Mouse (Mus musculus) forebrain, embryonic 10.5 days (tissue): ENCODE data around the gene Cdc42bpb. TPM values are rescaled to one million over a fixed set of nuclear protein-coding genes. Genes with fewer than 3 reads are reported as not detected.

Experiments used
- DNase-seq: peaks from one replicate; pipeline ENCODE4 v3.0.0-alpha.2; 2017; ENCODE audit warnings: low spot score; ENCODE audit errors: extremely low spot score
- H3K27ac ChIP-seq: fragments of 300-500 bp; sonication (generic); 2 replicates; pipeline ENCODE4 v1.5.1; 2016; ENCODE audit warnings: mild to moderate bottlenecking
- H3K27me3 ChIP-seq: fragments of 300-500 bp; sonication (generic); 2 replicates; pipeline ENCODE4 v1.6.1; 2016; ENCODE audit warnings: mild to moderate bottlenecking; ENCODE audit not compliant: poor library complexity, severe bottlenecking
- H3K36me3 ChIP-seq: fragments of 300-500 bp; sonication (generic); replicated peaks from 2 replicates; pipeline ENCODE4 v1.6.1; 2016; ENCODE audit warnings: mild to moderate bottlenecking, moderate library complexity
- H3K4me1 ChIP-seq: fragments of 300-500 bp; sonication (generic); 2 replicates; pipeline ENCODE4 v1.6.1; 2016
- H3K4me3 ChIP-seq: fragments of 300-500 bp; sonication (generic); 2 replicates; pipeline ENCODE4 v1.5.1; 2016; ENCODE audit warnings: mild to moderate bottlenecking, moderate library complexity
- H3K9me3 ChIP-seq: fragments of 300-500 bp; sonication (generic); 2 replicates; pipeline ENCODE4 v1.6.1; 2016; ENCODE audit warnings: mild to moderate bottlenecking, moderate library complexity
- WGBS: fragments of 180-500 bp; shearing (Covaris S2); methylation state at CpG from one replicate; pipeline ENCODE4 v1.1.7; 2016; 5-methylcytosine and 5-hydroxymethylcytosine counted together
- polyA plus RNA-seq: library from polyadenylated mRNA; unstranded; fragments of >200 nt; fragmentation: Nextera tagmentation; extraction: Ambion mirVana; gene quantifications from 2 replicates; pipeline ENCODE4 v1.2.1, GENCODE M21; 2016

Gene Cdc42bpb
- polyA plus RNA-seq, 1 experiment from 2014 or later = 30.3 TPM

DNA sequence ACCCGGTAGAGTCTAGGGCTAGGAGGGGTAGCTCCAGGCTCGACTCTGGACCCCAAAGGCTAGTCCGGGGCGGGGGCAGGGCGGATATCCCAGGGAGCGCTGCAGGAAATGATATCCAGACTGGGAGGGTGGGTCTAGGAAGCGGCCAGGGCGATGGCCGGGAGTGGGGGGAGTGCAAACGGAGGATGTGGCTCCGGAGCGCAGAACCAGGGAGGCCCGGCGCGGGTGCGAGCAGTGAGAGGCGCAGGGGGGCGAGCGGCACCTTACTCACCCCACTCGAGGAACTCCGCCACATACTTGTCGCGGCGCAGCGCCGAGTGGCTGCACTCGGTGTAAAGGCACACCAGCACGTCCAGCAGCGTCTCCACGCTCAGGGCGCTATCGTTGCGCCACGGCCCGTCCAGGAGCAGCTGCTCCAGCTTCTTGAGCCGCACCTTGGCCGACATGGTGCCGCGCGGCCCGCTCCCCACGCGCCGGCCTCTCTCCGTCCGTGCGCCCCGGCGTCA is 639 bp downstream of the Cdc42bpb start:
- under 1% methylated on average over 49 of the region's 49 CpGs for WGBS
- Histone ChIP-seq H3K36me3 (no peaks in the 10 kb centered on the region), H3K27me3 (no peaks in the 10 kb centered on the region)

GRCm38 (mm10) chr12:111376053-111376452 is 1.5 kb downstream of the Cdc42bpb start:
- Histone ChIP-seq H3K9me3 (no peaks in the 10 kb centered on the region), H3K4me3 (peak overlapping the region; percentile 98), H3K27ac (0 out of 2 replicates have a peak overlapping the region, but pooled peaks have one; percentile 16), H3K27me3 (no peaks in the 10 kb centered on the region), H3K4me1 (peaks cover 41% of the 10 kb centered on the region), H3K36me3 (no peaks in the 10 kb centered on the region)
- 59% methylated on average over 6 of the region's 6 CpGs for WGBS
- no peak for DNase-seq

More for the DNA sequence above, 639 bp downstream of the Cdc42bpb start:
- Histone ChIP-seq H3K27ac (peak overlapping the region; percentile 94), H3K4me3 (peak overlapping the region; percentile 98), H3K9me3 (no peaks in the 10 kb centered on the region), H3K4me1 (peaks cover 41% of the 10 kb centered on the region)
- peak; percentile 59 for DNase-seq

DNA sequence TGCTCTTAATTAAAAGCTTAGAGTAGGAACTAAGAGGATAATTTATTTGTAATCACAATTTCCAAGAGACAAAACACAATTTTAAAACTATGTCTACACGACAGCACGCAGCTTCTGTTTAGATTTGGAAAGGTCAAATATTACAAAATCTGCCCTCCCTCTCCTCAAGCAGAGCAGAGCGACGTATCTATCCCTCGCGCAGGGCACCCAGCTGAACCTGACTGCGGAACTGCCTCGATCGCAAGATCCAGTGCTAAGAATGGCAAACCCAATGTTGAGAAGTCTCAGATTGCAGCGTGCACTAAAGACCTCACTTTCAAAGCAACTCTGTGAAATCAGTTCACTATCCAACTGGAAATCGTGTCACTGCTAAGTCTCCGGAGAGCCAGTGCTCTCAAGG is 2.0 kb downstream of the Cdc42bpb start:
- Histone ChIP-seq H3K9me3 (no peaks in the 10 kb centered on the region), H3K27me3 (no peaks in the 10 kb centered on the region), H3K36me3 (no peaks in the 10 kb centered on the region), H3K4me1 (peaks cover 44% of the 10 kb centered on the region), H3K4me3 (peak overlapping the region; percentile 98), H3K27ac (0 out of 2 replicates have a peak overlapping the region, but pooled peaks have one; percentile 16)
- WGBS = 83% methylated on average over 12 of the region's 12 CpGs
- no peak for DNase-seq

GRCm38 (mm10) chr12:111374727-111375126 is 2.8 kb downstream of the Cdc42bpb start:
- Histone ChIP-seq H3K4me3 (no peak overlapping the region), H3K9me3 (no peaks in the 10 kb centered on the region), H3K36me3 (no peaks in the 10 kb centered on the region), H3K27me3 (no peaks in the 10 kb centered on the region), H3K27ac (no peak overlapping the region), H3K4me1 (peaks cover 53% of the 10 kb centered on the region)
- 90% methylated on average over 10 of the region's 10 CpGs for WGBS
- DNase-seq = no peak

DNA sequence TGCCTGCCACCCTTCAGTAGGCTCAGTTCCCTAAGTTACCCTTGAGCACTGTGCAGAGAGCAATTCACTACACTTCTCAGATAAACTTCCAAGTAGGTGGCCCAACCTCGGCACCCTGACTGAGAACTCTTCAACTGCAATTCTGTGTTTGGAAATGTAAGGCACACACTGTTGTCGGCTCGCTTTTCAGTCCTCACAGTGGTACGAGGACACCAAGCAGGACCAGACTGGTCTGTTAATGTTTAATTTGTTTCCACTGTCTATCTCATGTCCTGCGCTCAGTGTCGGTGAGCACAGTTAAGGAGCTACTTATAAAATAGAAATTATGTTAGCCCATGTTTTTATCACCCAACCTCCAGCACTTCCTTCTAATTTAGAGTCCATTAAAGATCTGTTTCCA is 4.1 kb downstream of the Cdc42bpb start:
- H3K4me3 ChIP-seq = no peak overlapping the region
- H3K9me3 ChIP-seq = no peaks in the 10 kb centered on the region
- no peaks in the 10 kb centered on the region for H3K36me3 ChIP-seq
- no peaks in the 10 kb centered on the region for H3K27me3 ChIP-seq
- no peak for DNase-seq
- no peak overlapping the region for H3K27ac ChIP-seq
- peaks cover 59% of the 10 kb centered on the region for H3K4me1 ChIP-seq
- WGBS = 91% methylated on average over 6 of the region's 6 CpGs

DNA sequence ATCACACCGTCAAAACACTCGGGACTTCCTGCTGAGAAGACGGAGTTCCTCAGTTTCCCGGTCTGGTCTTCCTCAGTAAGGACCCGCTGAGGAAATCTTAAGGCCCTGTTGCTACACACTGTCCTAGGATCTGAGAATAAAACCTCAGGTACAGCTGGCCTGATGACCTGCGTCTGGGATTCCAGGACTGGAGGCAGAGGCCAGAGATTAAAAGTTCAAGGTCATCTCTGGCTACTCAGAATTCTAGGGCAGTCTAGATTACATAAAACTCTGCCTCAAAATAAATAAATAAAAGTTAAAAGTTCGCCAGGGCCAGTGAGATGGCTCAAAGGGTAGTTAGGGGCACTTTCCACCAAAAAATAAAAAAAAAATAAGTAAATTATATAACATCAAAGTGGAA is 5.6 kb downstream of the Cdc42bpb start:
- no peak for DNase-seq
- Histone ChIP-seq H3K4me1 (peaks cover 57% of the 10 kb centered on the region), H3K36me3 (no peaks in the 10 kb centered on the region), H3K27ac (no peak overlapping the region), H3K4me3 (no peak overlapping the region), H3K27me3 (no peaks in the 10 kb centered on the region), H3K9me3 (no peaks in the 10 kb centered on the region)
- WGBS = 86% methylated on average over 7 of the region's 7 CpGs

- 69% methylated on average over 4 of the region's 4 CpGs for WGBS
- H3K9me3 ChIP-seq = no peaks in the 10 kb centered on the region
- H3K4me3 ChIP-seq = no peak overlapping the region
- peaks cover 40% of the 10 kb centered on the region for H3K4me1 ChIP-seq
- no peak overlapping the region for H3K27ac ChIP-seq
- H3K36me3 ChIP-seq = no peaks in the 10 kb centered on the region
- no peaks in the 10 kb centered on the region for H3K27me3 ChIP-seq
- DNase-seq = no peak
Measured at GRCm38 (mm10) chr12:111370249-111370648, 7.3 kb downstream of the Cdc42bpb start.

DNA sequence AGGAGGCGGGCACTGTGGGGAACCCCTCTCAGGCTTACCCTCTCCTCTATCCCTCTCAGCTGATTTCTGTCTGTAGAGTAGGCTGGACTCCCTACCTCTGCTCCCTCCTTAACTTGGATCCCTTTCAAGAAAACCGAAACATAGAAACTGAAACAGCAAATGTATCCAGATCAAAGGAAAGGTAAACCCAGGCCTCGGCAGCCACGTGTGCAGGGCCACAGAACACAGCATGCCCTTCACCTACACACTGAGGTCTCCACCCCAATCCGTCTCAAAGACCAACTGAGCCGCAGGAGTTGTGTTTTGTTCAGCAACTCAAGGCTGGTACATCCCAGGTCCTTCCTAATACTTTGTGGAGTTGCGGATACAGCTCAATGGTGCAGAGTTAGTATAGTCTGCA is 10.5 kb downstream of the Cdc42bpb start:
- Histone ChIP-seq H3K4me3 (no peak overlapping the region), H3K27me3 (no peaks in the 10 kb centered on the region), H3K4me1 (peaks cover 38% of the 10 kb centered on the region), H3K36me3 (no peaks in the 10 kb centered on the region; the same call in 1 of the 2 replicates), H3K9me3 (no peaks in the 10 kb centered on the region), H3K27ac (no peak overlapping the region)
- WGBS = 90% methylated on average over 7 of the region's 7 CpGs
- no peak for DNase-seq

GRCm38 (mm10) chr12:111364234-111364633 is 13.3 kb downstream of the Cdc42bpb start:
- no peaks in the 10 kb centered on the region for H3K9me3 ChIP-seq
- H3K4me3 ChIP-seq = no peak overlapping the region
- DNase-seq = no peak
- WGBS = 85% methylated on average over 3 of the region's 3 CpGs
- H3K36me3 ChIP-seq = peaks cover 4% of the 10 kb centered on the region
- H3K27me3 ChIP-seq = no peaks in the 10 kb centered on the region
- H3K4me1 ChIP-seq = peaks cover 33% of the 10 kb centered on the region
- no peak overlapping the region for H3K27ac ChIP-seq

- 0 out of 2 replicates have a peak overlapping the region, but pooled peaks have one; percentile 11 for H3K27ac ChIP-seq
- WGBS = 88% methylated on average over 14 of the region's 14 CpGs
- H3K4me3 ChIP-seq = no peak overlapping the region
- H3K27me3 ChIP-seq = no peaks in the 10 kb centered on the region
- peaks cover 43% of the 10 kb centered on the region for H3K4me1 ChIP-seq
- no peak for DNase-seq
- H3K36me3 ChIP-seq = peaks cover 4% of the 10 kb centered on the region
- H3K9me3 ChIP-seq = no peaks in the 10 kb centered on the region
Measured at GRCm38 (mm10) chr12:111361319-111362098, 16.0 kb downstream of the Cdc42bpb start.

DNA sequence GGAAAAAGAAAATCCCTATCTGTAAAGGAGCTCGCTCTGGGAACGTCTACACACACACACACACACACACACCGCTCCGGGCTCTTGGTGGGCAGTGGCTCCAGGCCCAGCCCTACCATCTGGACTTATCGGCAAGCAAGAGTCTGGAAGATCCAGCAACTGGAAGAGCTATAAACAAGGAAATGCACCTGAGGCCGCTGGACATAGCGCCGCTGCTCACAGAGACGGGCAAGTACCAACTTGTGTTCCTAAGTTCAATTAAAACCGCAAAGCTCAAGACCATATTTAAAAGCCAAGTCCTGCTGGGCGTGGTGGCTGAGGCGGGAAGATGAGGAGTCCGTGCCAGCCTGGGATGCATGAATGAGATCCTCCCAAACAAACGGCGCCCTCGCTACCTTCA is 16.8 kb downstream of the Cdc42bpb start:
- Histone ChIP-seq H3K27me3 (no peaks in the 10 kb centered on the region), H3K9me3 (no peaks in the 10 kb centered on the region), H3K4me3 (no peak overlapping the region), H3K27ac (no peak overlapping the region), H3K4me1 (peaks cover 47% of the 10 kb centered on the region), H3K36me3 (peaks cover 8% of the 10 kb centered on the region)
- DNase-seq = no peak
- 91% methylated on average over 16 of the region's 16 CpGs for WGBS

DNA sequence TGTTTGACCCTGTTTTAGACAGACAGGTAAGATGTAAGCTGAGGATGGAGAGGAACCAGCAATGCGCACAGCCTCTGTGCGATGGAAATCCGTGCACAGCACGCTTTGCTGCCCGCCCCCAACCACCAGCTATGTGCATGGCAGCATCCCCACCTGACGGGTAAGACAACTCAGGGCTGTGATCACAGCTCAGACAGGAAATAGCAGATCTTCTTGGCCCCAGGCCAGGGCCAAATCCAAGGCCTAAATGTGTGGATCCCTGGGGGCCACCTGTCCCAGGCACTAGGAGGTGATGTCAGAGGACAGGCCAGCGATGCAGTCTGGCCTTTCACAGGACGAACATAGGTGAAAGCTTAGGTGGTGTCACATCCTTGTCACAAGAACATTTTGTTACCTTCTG is 21.3 kb downstream of the Cdc42bpb start:
- 90% methylated on average over 8 of the region's 8 CpGs for WGBS
- H3K27me3 ChIP-seq = no peaks in the 10 kb centered on the region
- H3K9me3 ChIP-seq = no peaks in the 10 kb centered on the region
- H3K4me3 ChIP-seq = no peak overlapping the region
- H3K36me3 ChIP-seq = peaks cover 32% of the 10 kb centered on the region
- DNase-seq = no peak
- H3K4me1 ChIP-seq = peaks cover 48% of the 10 kb centered on the region
- H3K27ac ChIP-seq = no peak overlapping the region

- H3K9me3 ChIP-seq = no peaks in the 10 kb centered on the region
- 88% methylated on average over 5 of the region's 5 CpGs for WGBS
- peaks cover 44% of the 10 kb centered on the region for H3K4me1 ChIP-seq
- H3K4me3 ChIP-seq = no peak overlapping the region
- H3K36me3 ChIP-seq = peaks cover 32% of the 10 kb centered on the region
- no peak for DNase-seq
- H3K27ac ChIP-seq = 0 out of 2 replicates have a peak overlapping the region, but pooled peaks have one; percentile 35
- no peaks in the 10 kb centered on the region for H3K27me3 ChIP-seq
Measured at GRCm38 (mm10) chr12:111354142-111354541, 23.4 kb downstream of the Cdc42bpb start.
